Mouse (Mus musculus): Measurements from ENCODE around the gene Slc25a24.

Slc25a24 gene

GRCm38 (mm10) chr3:109122641-109123530 lies at the start of gene Slc25a24:
Gene Slc25a24, plus strand, starts transcription at chr3:109123149.
- DNase-seq (ENCODE audit: low read depth, low spot score), result peak; percentile 46

GRCm38 (mm10) chr3:109080169-109080568 lies 42.8 kb upstream of the Slc25a24 start, which contains the start of gene Slc25a54:
Gene Slc25a54, plus strand, starts transcription at chr3:109080469.
- DNase-seq (ENCODE audit: low read depth, low spot score), result no peak

- DNase-seq (ENCODE audit: low read depth, low spot score), result no peak
Measured at GRCm38 (mm10) chr3:109084418-109084817, 38.5 kb upstream of the Slc25a24 start.

- DNase-seq (ENCODE audit: low read depth, low spot score), result no peak
Measured at GRCm38 (mm10) chr3:109088460-109088859, 34.5 kb upstream of the Slc25a24 start.

GRCm38 (mm10) chr3:109104702-109105101 lies 18.2 kb upstream of the Slc25a24 start:
- no peak for DNase-seq (ENCODE audit: low read depth, low spot score)

- DNase-seq (ENCODE audit: low read depth, low spot score), result no peak
Measured at GRCm38 (mm10) chr3:109117136-109117535, 5.8 kb upstream of the Slc25a24 start.

- DNase-seq (ENCODE audit: low read depth, low spot score), result no peak
Measured at GRCm38 (mm10) chr3:109119562-109119961, 3.4 kb upstream of the Slc25a24 start.

GRCm38 (mm10) chr3:109119973-109120372 lies 3.0 kb upstream of the Slc25a24 start:
- no peak for DNase-seq (ENCODE audit: low read depth, low spot score)

GRCm38 (mm10) chr3:109123531-109123981 lies 607 bp downstream of the Slc25a24 start:
- DNase-seq (ENCODE audit: low read depth, low spot score), result peak; percentile 74

- no peak for DNase-seq (ENCODE audit: low read depth, low spot score)
Measured at GRCm38 (mm10) chr3:109124091-109124490, 1.1 kb downstream of the Slc25a24 start.

- peak; percentile 11 for DNase-seq (ENCODE audit: low read depth, low spot score)
Measured at GRCm38 (mm10) chr3:109125531-109125930, 2.6 kb downstream of the Slc25a24 start.

GRCm38 (mm10) chr3:109129768-109130167 lies 6.8 kb downstream of the Slc25a24 start:
- no peak for DNase-seq (ENCODE audit: low read depth, low spot score)

- DNase-seq (ENCODE audit: low read depth, low spot score), result no peak
Measured at GRCm38 (mm10) chr3:109132966-109133365, 10.0 kb downstream of the Slc25a24 start.

GRCm38 (mm10) chr3:109134036-109134435 lies 11.1 kb downstream of the Slc25a24 start:
- no peak for DNase-seq (ENCODE audit: low read depth, low spot score)

- no peak for DNase-seq (ENCODE audit: low read depth, low spot score)
Measured at GRCm38 (mm10) chr3:109135352-109135751, 12.4 kb downstream of the Slc25a24 start.

- no peak for DNase-seq (ENCODE audit: low read depth, low spot score)
Measured at GRCm38 (mm10) chr3:109152561-109152960, 29.6 kb downstream of the Slc25a24 start.

- no peak for DNase-seq (ENCODE audit: low read depth, low spot score)
Measured at GRCm38 (mm10) chr3:109153410-109153809, 30.5 kb downstream of the Slc25a24 start.

- no peak for DNase-seq (ENCODE audit: low read depth, low spot score)
Measured at GRCm38 (mm10) chr3:109155926-109156669, 33.1 kb downstream of the Slc25a24 start.

GRCm38 (mm10) chr3:109157481-109157880 lies 34.5 kb downstream of the Slc25a24 start:
- DNase-seq (ENCODE audit: low read depth, low spot score), result no peak

- DNase-seq (ENCODE audit: low read depth, low spot score), result no peak
Measured at GRCm38 (mm10) chr3:109164088-109164487, 41.1 kb downstream of the Slc25a24 start.

GRCm38 (mm10) chr3:109164644-109165043 lies 41.7 kb downstream of the Slc25a24 start:
- DNase-seq (ENCODE audit: low read depth, low spot score), result no peak

- DNase-seq (ENCODE audit: low read depth, low spot score), result no peak
Measured at GRCm38 (mm10) chr3:109165214-109165829, 42.4 kb downstream of the Slc25a24 start.
